Mouse (Mus musculus) lung, postnatal 36 days (tissue): ENCODE results near the gene Alpk3.
"Not testable (repeated sequence)": the region's sequence is repeated elsewhere in the genome, so short reads cannot be mapped to it uniquely, and the experiment has no call there.

Experiments used
- DNase-seq: peaks from one replicate; pipeline ENCODE4 v3.0.0; 2022; ENCODE audit warnings: mixed read lengths

Gene Alpk3

DNA sequence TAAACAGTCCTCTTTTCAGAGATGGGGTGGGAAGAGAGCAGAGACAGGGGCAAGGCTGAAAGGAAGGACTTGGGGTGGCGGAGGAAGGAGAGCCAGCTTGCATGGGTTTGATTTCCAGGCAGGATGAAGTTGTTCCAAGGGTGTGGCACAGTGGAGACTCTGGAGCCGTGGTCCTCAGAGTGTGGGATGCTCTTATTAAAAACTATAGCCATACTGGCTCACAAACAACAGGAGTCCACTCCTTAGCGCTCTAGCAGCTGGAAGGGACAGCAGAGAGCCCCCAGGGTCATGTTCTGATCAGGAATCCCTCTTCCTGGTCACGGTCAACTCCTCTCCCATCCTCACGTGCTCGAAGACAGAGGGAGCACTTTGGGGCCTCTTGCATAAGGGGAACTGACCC lies 76.0 kb downstream of the Alpk3 start:
- no peak for DNase-seq

DNA sequence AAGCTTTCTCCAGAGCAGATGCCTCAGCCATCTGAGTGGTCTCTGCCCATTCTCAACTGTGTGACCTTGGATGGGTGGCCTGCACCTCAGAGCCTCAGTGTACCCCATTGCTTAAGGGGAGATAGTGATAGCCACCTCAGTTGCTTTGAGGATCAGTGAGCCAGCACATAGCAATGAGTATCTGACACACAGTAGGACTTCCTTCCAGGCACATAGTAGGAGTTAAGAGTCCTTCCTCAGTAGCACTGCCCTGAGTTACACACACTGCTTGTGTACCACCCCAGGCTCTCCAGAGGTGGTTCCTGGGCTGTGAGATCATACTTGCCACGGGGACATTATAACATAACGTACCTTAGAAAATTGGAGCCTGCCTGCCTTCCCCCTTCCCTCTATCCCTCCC lies 76.5 kb downstream of the Alpk3 start:
- no peak for DNase-seq

DNA sequence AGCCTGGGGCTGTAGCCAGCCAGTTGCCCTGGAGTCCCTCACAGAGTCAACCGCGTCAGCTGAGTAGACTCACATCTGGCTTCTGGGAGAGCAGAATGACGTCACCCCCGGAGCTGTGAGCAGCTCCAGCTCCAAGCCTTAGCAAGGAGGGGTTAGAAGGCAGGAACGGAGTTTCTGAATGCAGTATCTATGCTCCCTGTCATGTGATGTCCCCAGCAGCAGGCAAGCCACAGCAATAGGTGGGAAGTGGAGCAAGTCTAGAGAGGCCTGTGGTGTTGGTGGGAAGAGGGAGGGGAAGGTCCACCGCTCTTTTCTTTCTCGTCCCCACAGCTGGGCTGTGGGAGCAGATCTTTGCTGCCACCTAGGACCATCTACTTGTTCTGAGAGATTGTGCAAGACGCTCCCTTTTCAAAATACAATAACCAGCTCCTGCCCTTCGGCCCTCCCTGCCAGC lies 77.2 kb downstream of the Alpk3 start:
- peak; percentile 79 for DNase-seq

DNA sequence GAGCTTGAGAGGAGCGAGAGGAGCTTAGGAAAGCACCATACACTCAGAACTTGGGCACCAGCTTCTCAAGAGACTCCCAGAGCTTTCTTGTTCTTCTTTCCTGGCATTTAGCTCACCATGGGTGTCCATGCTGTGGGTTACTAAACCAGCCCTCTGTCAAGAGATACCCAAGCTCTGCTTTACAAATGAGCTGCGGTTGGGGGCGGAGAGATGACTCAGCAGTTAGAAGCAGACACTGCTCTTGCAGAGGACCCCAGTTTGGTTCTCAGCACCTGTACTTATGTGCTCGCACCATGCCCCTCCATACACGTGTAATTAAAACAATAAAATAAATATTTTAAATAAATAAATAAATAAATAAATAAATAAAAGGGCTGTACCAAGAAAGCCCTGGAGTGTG lies 79.9 kb downstream of the Alpk3 start:
- no peak for DNase-seq

DNA sequence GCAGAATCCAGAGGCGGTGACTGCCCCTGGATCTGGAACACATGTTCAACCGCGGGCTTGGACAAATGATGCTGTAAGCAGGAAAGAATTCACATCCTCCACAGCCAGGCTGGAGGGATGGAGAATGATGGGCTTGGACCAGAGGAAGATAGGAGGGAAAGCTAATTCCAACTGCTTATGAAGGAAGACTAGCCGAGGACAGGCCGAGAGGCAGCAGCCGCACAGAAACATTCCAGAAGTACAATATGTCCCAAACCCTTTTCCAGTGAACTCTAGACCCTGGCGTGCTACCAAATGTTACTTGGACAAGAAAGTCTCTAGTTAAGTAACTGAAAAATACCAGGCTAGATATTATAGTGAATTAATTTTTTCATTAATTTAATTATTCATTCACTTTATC lies 81.7 kb downstream of the Alpk3 start:
- peak; percentile 75 for DNase-seq

DNA sequence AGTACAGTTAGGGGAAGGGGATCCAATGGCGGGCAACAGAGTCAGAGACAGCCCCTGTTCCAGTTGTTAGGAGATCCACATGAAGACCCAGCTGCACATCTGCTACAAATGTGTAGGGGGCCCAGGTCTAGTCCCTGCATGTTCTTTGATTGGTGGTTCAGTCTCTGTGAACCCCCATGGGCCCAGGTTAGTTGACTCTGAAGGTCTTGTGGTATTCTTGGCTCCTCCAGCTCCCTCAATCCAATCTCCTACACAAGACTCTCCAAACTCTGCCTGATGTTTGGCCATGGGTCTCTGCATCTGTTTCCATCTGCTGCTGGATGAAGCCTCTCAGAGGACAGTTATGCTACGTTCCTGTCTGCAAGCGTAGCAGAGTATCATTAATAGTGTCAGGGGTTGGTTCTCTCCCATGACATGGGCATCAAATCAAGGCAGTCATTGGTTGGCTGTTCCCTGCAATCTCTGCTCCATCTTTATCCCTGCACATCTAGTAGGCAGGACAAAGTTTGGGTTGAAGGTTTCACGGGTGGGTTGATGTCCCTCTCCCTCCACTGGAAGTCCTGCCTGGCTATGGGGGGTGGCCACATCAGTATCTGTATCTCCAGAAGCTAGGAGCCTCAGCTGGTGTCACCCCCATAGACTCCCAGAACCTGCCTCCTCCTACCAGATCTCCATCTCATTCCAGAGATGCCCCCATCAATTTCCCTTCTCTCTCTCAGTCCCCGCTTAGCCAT lies 82.4 kb downstream of the Alpk3 start:
- DNase-seq: no peak

DNA sequence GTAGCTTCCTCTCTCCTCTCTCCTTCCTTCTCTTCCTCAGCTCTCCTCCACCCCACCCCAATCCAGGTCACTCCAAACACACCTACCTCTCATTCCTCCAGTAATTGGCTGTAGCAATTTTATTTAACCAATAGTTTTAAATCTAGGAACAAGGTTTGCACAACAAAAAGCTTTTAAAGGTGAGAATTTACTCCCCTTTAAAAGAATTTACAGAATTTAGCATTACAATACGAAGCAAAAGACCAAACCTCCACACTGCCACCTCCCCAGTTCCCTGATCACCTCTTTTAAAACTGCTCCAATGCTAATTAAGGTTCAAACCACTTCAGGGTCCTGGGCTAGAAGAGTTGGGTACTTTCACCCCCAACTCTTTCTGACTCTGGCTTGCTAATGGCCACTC lies 84.1 kb downstream of the Alpk3 start:
- DNase-seq: no peak

DNA sequence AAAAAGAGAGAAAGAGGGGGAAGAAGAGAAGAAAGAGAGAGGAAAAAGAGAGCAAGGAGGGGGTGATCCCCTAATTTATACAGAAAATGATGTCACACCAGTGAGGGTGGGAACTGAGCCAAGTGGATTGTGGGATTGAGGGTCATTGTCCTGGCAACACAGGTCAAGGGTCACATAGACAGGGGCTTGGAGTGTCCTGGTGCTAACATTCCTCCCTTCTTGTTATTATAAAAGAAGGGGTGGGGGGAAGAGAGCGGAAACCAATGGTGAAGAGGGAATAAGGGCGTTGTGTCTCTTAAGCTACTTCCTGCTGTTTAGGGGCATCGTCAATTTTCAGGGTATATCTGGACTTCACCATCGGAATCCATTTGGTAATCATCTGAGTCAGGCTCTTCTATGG lies 85.7 kb downstream of the Alpk3 start:
- not testable (repeated sequence) for DNase-seq

DNA sequence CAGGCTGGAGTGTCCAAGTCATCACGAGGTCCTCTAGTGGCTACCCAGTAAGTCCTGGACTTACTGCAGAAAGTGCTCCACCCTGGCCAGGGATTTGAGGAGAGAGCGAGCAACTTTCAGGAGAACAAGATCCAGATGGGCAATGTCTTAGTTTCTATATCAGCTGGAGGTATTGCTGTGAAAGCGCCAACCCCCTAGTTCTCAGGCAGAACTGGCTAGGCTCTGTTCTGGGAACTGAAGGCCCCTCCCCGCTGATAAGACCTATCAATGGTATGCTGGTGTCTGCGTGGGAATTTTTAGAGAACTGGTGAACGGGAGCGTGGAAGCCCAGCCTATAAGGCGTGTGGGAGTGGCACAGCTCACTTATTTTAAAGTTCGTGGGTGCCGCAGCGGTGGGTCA lies 92.4 kb downstream of the Alpk3 start:
- no peak for DNase-seq

DNA sequence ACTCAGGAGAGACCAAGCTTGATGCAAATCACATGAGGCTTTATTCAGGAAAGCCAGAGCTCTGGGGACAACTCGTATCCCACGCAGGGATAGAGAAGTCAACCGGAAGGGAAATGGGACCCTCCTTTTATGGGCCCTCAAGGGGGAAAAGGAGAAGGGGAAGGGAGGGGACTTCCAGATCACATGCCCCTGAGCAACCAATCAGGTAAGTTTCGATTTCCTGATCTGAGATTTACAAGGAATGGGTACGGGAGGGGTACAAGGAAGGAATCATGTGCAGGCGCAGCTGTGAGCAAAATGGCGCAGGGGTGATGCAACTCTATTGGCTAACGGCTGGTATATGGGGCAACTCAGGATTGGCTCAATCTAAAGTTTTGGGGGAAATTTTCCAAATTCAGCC lies 93.8 kb downstream of the Alpk3 start:
- no peak for DNase-seq

DNA sequence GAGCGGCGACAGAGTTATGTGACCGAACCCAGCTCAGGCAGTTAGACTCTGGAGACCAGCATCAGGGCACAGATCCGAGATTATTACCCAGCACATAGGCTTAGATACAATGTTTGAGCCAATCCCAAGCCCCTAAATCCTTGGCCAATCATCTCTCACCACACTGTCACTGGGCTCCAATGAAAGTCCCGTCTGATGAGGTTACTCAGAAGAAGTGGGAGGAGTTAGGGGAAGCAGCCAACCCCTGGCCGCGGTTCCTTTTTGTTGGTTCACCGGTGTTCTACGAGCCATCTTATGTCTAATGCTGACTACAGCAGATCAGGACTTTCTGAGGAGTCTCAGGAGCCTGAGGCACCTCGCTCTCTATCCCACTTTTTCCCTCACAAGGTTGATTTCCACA lies 94.9 kb downstream of the Alpk3 start:
- DNase-seq: no peak

DNA sequence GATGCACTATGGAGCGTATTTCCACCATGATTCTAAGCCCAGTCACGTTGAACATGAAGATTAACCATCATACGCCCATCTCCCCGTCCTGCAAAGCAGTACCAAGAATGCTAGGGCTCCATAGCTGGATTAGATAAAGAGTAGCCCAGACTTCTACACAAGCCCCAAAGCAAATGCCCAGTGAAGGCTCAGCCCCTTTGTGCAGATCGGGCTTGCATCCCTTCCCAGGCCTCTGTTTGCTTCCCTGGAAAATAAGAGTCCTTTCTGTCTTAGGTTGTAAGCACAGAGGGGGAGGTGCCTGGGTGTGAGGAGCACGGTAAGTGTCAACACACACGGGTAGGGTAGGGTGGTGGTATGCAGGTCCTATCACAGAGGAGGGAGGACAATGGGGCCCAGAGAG lies 95.4 kb downstream of the Alpk3 start:
- DNase-seq: no peak

DNA sequence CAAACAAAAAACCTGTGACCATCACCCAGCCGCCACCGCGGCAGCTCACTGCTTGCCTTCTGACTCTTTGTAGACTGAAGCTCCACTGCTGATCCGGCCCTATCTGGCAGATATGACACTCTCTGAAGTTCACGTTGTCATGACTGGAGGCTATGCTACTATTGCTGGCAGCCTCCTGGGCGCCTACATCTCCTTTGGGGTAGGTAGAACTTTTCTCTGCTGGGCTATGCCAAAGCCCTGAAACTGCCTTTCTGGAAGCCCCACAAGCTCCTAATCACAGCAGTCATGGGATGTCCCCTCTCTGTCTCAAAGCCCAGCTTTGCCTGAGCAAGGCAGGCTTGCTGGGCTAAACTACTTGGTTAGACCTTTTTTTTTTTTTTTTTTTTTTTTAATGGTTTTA lies 95.9 kb downstream of the Alpk3 start:
- no peak for DNase-seq

DNA sequence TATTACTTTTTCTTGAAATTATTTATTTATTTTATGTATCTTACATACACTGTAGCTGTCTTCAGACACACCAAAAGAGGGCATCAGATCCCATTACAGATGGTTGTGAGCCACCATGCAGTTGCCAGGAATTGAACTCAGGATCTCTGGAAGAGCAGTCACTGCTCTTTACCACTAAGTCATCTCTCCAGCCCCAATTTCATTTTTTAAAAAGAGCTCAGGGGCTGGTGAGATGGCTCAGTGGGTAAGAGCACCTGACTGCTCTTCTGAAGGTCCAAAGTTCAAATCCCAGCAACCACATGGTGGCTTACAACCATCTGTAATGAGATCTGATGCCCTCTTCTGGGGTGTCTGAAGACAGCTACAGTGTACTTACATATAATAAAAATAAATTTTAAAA lies 96.8 kb downstream of the Alpk3 start:
- not testable (repeated sequence) for DNase-seq

DNA sequence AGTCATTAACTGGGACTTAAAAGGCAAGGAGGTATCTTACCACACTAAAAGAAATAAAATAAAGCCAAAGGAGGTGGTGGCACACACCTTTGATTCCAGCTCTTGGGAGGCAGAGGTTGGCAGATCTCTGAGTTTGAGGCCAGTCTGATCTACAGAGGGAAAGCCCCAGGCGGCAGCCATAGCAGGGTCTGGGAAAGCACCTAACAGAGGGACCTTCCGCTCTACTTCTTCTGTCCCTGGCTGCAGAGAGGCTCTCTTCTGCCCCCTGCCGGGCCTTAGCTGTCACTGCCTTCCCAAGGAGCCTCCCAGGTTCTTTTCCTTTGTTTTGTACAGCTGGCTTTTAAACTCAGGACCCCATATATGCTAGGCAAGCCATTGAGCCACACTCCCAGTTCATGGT lies 97.6 kb downstream of the Alpk3 start:
- peak; percentile 65 for DNase-seq
